Mouse (Mus musculus): ENCODE data around the gene Scly. TPM values are rescaled to one million over a fixed set of nuclear protein-coding genes. Genes with fewer than 3 reads are reported as not detected.

The Scly gene
- polyA plus RNA-seq, 1 experiment from 2014 or later = 10.7 TPM

Other genes with a start within 250 kb of the Scly start
- gene Rbm44, start 153.2 kb upstream of the Scly start, polyA plus RNA-seq (2014; fragmentation: Nextera tagmentation; extraction: Ambion mirVana) = 0.38 and 0.46 TPM in 2 replicates
- 4.2 and 4.6 TPM in 2 replicates for gene Ramp1, start 118.5 kb upstream of the Scly start, polyA plus RNA-seq (2014; fragmentation: Nextera tagmentation; extraction: Ambion mirVana)
- 67.1 and 73.3 TPM in 2 replicates for gene Ube2f, start 48.0 kb upstream of the Scly start, polyA plus RNA-seq (2014; fragmentation: Nextera tagmentation; extraction: Ambion mirVana)
- gene Espnl, start 23.7 kb downstream of the Scly start, polyA plus RNA-seq (2014; fragmentation: Nextera tagmentation; extraction: Ambion mirVana) = not detected in 2 replicates
- 0.41 and 0.64 TPM in 2 replicates for gene Klhl30, start 52.7 kb downstream of the Scly start, polyA plus RNA-seq (2014; fragmentation: Nextera tagmentation; extraction: Ambion mirVana)
- 2.1 and 2.5 TPM in 2 replicates for gene Erfe, start 68.1 kb downstream of the Scly start, polyA plus RNA-seq (2014; fragmentation: Nextera tagmentation; extraction: Ambion mirVana)
- 134 and 146 TPM in 2 replicates for gene Ilkap, start 100.5 kb downstream of the Scly start, polyA plus RNA-seq (2014; fragmentation: Nextera tagmentation; extraction: Ambion mirVana)
- gene Hes6, start 115.7 kb downstream of the Scly start, polyA plus RNA-seq (2014; fragmentation: Nextera tagmentation; extraction: Ambion mirVana) = 65.7 and 78.1 TPM in 2 replicates
- 7.3 and 9.5 TPM in 2 replicates for gene Per2, start 161.0 kb downstream of the Scly start, polyA plus RNA-seq (2014; fragmentation: Nextera tagmentation; extraction: Ambion mirVana)
- 8.7 and 8.8 TPM in 2 replicates for gene Traf3ip1, start 196.3 kb downstream of the Scly start, polyA plus RNA-seq (2014; fragmentation: Nextera tagmentation; extraction: Ambion mirVana)
- 6.5 and 6.8 TPM in 2 replicates for gene Asb1, start 242.2 kb downstream of the Scly start, polyA plus RNA-seq (2014; fragmentation: Nextera tagmentation; extraction: Ambion mirVana)

All from stomach, embryonic 14.5 days (tissue).